Mouse (Mus musculus): ENCODE results near the gene Ppp1r37. TPM values are rescaled to one million over a fixed set of nuclear protein-coding genes. Genes with fewer than 3 reads are reported as not detected.

Ppp1r37 gene
- total RNA-seq, 1 experiment = 25.3 TPM

- Histone ChIP-seq H3K4me3 (ENCODE audit: insufficient read depth in 1 of 2, low read depth in 1 of 2, low read length in 2 of 2, poor library complexity in 1 of 2, severe bottlenecking in 1 of 2) (peak overlapping the region; percentile 81 to 92), H3K9me3 (ENCODE audit: control insufficient read depth, insufficient read depth, low read depth, low read length) (no peaks in the 10 kb centered on the region), H3K4me1 (ENCODE audit: control insufficient read depth in 2 of 2, insufficient read depth in 2 of 2, low read length in 2 of 2, poor library complexity in 1 of 2) (peaks cover 2 to 8% of the 10 kb centered on the region in 2 experiments; a peak in 1 of 4 replicates), H3K27ac (ENCODE audit: insufficient read depth, low read depth, low read length, poor library complexity, severe bottlenecking) (no peak overlapping the region), H3K36me3 (ENCODE audit: control insufficient read depth, insufficient read depth, low read length, poor library complexity, severe bottlenecking) (peaks cover 25% of the 10 kb centered on the region), H3K9ac (ENCODE audit: insufficient read depth, low read depth, low read length, poor library complexity, severe bottlenecking) (peak overlapping the region; percentile 90)
- in situ Hi-C loops (cut with MboI; ENCODE audit: low sequenced_read_pairs in 2 of 2, unreplicated experiment in 2 of 2) = no loop called here
- no peak for DNase-seq (ENCODE audit: low read depth, low spot score)
- TF ChIP-seq ZC3H11A (IDR thresholded peaks at IDR 0.05; ENCODE audit: borderline replicate concordance, low read depth, low read length) = no peak
- no peak for TF ChIP-seq ZNF384 (IDR thresholded peaks at IDR 0.05; ENCODE audit: low read depth, low read length)
Observed at GRCm38 (mm10) chr7:19561431-19561764, 1.5 kb downstream of the Ppp1r37 start.

- Histone ChIP-seq H3K4me3 (ENCODE audit: insufficient read depth in 1 of 2, low read depth in 1 of 2, low read length in 2 of 2, poor library complexity in 1 of 2, severe bottlenecking in 1 of 2) (peak overlapping the region; percentile 81 to 92), H3K9me3 (ENCODE audit: control insufficient read depth, insufficient read depth, low read depth, low read length) (no peaks in the 10 kb centered on the region), H3K4me1 (ENCODE audit: control insufficient read depth in 2 of 2, insufficient read depth in 2 of 2, low read length in 2 of 2, poor library complexity in 1 of 2) (peaks cover 2 to 8% of the 10 kb centered on the region in 2 experiments; a peak in 1 of 4 replicates), H3K9ac (ENCODE audit: insufficient read depth, low read depth, low read length, poor library complexity, severe bottlenecking) (peak overlapping the region; percentile 90), H3K36me3 (ENCODE audit: control insufficient read depth, insufficient read depth, low read length, poor library complexity, severe bottlenecking) (peaks cover 25% of the 10 kb centered on the region), H3K27ac (ENCODE audit: insufficient read depth, low read depth, low read length, poor library complexity, severe bottlenecking) (no peak overlapping the region)
- TF ChIP-seq ZNF384 (IDR thresholded peaks at IDR 0.05; ENCODE audit: low read depth, low read length) (no peak), HCFC1 (IDR thresholded peaks at IDR 0.05; ENCODE audit: borderline replicate concordance, insufficient read depth, low read length) (no peak), MAFK (IDR thresholded peaks at IDR 0.05; ENCODE audit: insufficient read depth, low read depth, low read length) (no peak), ZC3H11A (IDR thresholded peaks at IDR 0.05; ENCODE audit: borderline replicate concordance, low read depth, low read length) (no peak)
- in situ Hi-C loops (cut with MboI; ENCODE audit: low sequenced_read_pairs in 2 of 2, unreplicated experiment in 2 of 2) = no loop called here
- DNase-seq (ENCODE audit: low read depth, low spot score) = no peak
Observed at GRCm38 (mm10) chr7:19560491-19561260, 2.2 kb downstream of the Ppp1r37 start.

- no peak overlapping the region for H3K4me3 ChIP-seq (ENCODE audit: insufficient read depth in 1 of 2, low read depth in 1 of 2, low read length in 2 of 2, poor library complexity in 1 of 2, severe bottlenecking in 1 of 2)
- TF ChIP-seq ZNF384 (IDR thresholded peaks at IDR 0.05; ENCODE audit: low read depth, low read length) (no peak), CHD2 (IDR thresholded peaks at IDR 0.05; ENCODE audit: low read depth, low read length) (no peak), MAFK (IDR thresholded peaks at IDR 0.05; ENCODE audit: insufficient read depth, low read depth, low read length) (no peak), HCFC1 (IDR thresholded peaks at IDR 0.05; ENCODE audit: borderline replicate concordance, insufficient read depth, low read length) (no peak)
- in situ Hi-C loops (cut with MboI; ENCODE audit: low sequenced_read_pairs in 2 of 2, unreplicated experiment in 2 of 2) = no loop called here
- H3K9ac ChIP-seq (ENCODE audit: insufficient read depth, low read depth, low read length, poor library complexity, severe bottlenecking) = no peak overlapping the region
- peak; percentile 51 for DNase-seq (ENCODE audit: low read depth, low spot score)
- peaks cover 16% of the 10 kb centered on the region; the same call in 1 of the 2 replicates for H3K36me3 ChIP-seq (ENCODE audit: control insufficient read depth, insufficient read depth, low read length, poor library complexity, severe bottlenecking)
- H3K9me3 ChIP-seq (ENCODE audit: control insufficient read depth, insufficient read depth, low read depth, low read length) = no peaks in the 10 kb centered on the region
- no peak overlapping the region for H3K27ac ChIP-seq (ENCODE audit: insufficient read depth, low read depth, low read length, poor library complexity, severe bottlenecking)
- peaks cover 2 to 8% of the 10 kb centered on the region in 2 experiments; a peak in 1 of 4 replicates for H3K4me1 ChIP-seq (ENCODE audit: control insufficient read depth in 2 of 2, insufficient read depth in 2 of 2, low read length in 2 of 2, poor library complexity in 1 of 2)
Observed at GRCm38 (mm10) chr7:19558965-19559364, 3.9 kb downstream of the Ppp1r37 start.

- TF ChIP-seq MAFK (IDR thresholded peaks at IDR 0.05; ENCODE audit: insufficient read depth, low read depth, low read length) = no peak
- no peak for TF ChIP-seq HCFC1 (IDR thresholded peaks at IDR 0.05; ENCODE audit: borderline replicate concordance, insufficient read depth, low read length)
- no peak for TF ChIP-seq ZC3H11A (IDR thresholded peaks at IDR 0.05; ENCODE audit: borderline replicate concordance, low read depth, low read length)
- TF ChIP-seq ZNF384 (IDR thresholded peaks at IDR 0.05; ENCODE audit: low read depth, low read length) = no peak
- no peak for TF ChIP-seq CHD2 (IDR thresholded peaks at IDR 0.05; ENCODE audit: low read depth, low read length)
- in situ Hi-C loops (cut with MboI; ENCODE audit: low sequenced_read_pairs in 2 of 2, unreplicated experiment in 2 of 2) = no loop called here
- no peaks in the 10 kb centered on the region for H3K9me3 ChIP-seq (ENCODE audit: control insufficient read depth, insufficient read depth, low read depth, low read length)
- H3K4me1 ChIP-seq (ENCODE audit: control insufficient read depth in 2 of 2, insufficient read depth in 2 of 2, low read length in 2 of 2, poor library complexity in 1 of 2) = peaks cover 2 to 8% of the 10 kb centered on the region in 2 experiments; a peak in 1 of 4 replicates
- no peak overlapping the region for H3K4me3 ChIP-seq (ENCODE audit: insufficient read depth in 1 of 2, low read depth in 1 of 2, low read length in 2 of 2, poor library complexity in 1 of 2, severe bottlenecking in 1 of 2)
- no peak overlapping the region for H3K27ac ChIP-seq (ENCODE audit: insufficient read depth, low read depth, low read length, poor library complexity, severe bottlenecking)
- no peak overlapping the region for H3K9ac ChIP-seq (ENCODE audit: insufficient read depth, low read depth, low read length, poor library complexity, severe bottlenecking)
- no peak for DNase-seq (ENCODE audit: low read depth, low spot score)
- H3K36me3 ChIP-seq (ENCODE audit: control insufficient read depth, insufficient read depth, low read length, poor library complexity, severe bottlenecking) = peaks cover 19% of the 10 kb centered on the region; the same call in 1 of the 2 replicates
Observed at GRCm38 (mm10) chr7:19557982-19558900, 4.6 kb downstream of the Ppp1r37 start.
